Mouse (Mus musculus): Measurements from ENCODE around the gene Mrpl52. TPM values are rescaled to one million over a fixed set of nuclear protein-coding genes. Genes with fewer than 3 reads are reported as not detected.

The Mrpl52 gene
- polyA plus RNA-seq, 1 experiment from 2014 or later = 289 TPM

DNA sequence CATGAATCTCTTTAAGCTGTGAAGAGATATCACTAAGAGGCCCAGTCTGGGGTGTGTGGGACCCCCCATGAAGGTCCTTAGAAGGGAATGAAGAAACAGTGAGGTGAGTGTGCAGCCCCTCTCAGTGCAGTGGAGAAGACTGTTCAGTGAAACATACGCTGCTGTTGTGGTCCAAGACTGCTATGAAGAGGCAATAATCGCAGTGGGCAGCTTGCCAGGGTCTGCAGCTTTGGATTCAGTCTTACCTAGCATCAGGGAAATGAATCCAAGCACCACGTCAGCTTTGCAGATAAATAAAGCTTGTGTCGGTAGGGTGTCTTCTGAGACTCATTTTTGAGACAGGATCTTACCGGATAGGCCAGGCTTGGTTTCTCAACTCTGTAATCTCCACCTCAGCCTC, 46.0 kb downstream of the Mrpl52 start:
- Histone ChIP-seq H3K4me2 (ENCODE audit: low read length) (no peak overlapping the region), H3K9ac (ENCODE audit: low read length) (no peak overlapping the region), H3K4me3 (ENCODE audit: low read depth, low read length) (no peak overlapping the region), H3K4me1 (ENCODE audit: control insufficient read depth, insufficient read depth, low read length) (peaks cover 21% of the 10 kb centered on the region), H3K9me3 (replicated peaks; ENCODE audit: control insufficient read depth, low read length) (no peaks in the 10 kb centered on the region), H3K36me3 (ENCODE audit: control insufficient read depth, insufficient read depth, low read length) (peaks cover 28% of the 10 kb centered on the region), H3K27ac (ENCODE audit: low read depth, low read length) (peak overlapping the region; percentile 4; the same call in 1 of the 2 replicates), H3K27me3 (replicated peaks; ENCODE audit: control insufficient read depth, insufficient read depth, low read length) (no peaks in the 10 kb centered on the region)
- DNase-seq (ENCODE audit: low spot score) (peak; percentile 68), ATAC-seq (no peak)
- 45% methylated on average over 5 of the region's 5 CpGs for WGBS

DNA sequence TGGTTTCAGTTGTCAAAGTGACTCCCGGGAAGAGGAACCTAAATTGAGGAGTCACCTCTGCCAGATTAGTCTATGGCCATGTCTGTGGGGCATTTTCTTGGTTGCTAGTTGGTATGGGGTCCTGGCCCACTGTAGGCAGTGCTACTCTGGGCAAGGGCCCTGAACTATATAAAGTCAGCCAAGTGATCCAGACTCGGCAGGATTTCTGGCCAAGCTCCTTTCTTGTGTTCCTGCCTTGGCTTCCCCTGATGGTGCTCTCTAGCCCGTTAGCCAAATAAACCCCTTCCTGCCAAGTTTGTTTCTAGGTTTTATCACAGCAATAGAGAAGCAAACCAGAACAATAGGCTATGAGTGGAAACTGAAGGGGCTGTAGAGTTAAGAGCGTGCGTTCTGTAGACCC, 48.0 kb downstream of the Mrpl52 start:
- DNase-seq (ENCODE audit: low spot score) (no peak), ATAC-seq (no peak)
- Histone ChIP-seq H3K27ac (ENCODE audit: low read depth, low read length) (no peak overlapping the region), H3K4me2 (ENCODE audit: low read length) (no peak overlapping the region), H3K4me3 (ENCODE audit: low read depth, low read length) (no peak overlapping the region), H3K9me3 (replicated peaks; ENCODE audit: control insufficient read depth, low read length) (no peaks in the 10 kb centered on the region), H3K4me1 (ENCODE audit: control insufficient read depth, insufficient read depth, low read length) (peaks cover 26% of the 10 kb centered on the region), H3K36me3 (ENCODE audit: control insufficient read depth, insufficient read depth, low read length) (peaks cover 7% of the 10 kb centered on the region), H3K9ac (ENCODE audit: low read length) (no peak overlapping the region), H3K27me3 (replicated peaks; ENCODE audit: control insufficient read depth, insufficient read depth, low read length) (peaks cover 10% of the 10 kb centered on the region; the same call in 1 of the 2 replicates)
- WGBS = 72% methylated on average over 5 of the region's 5 CpGs

DNA sequence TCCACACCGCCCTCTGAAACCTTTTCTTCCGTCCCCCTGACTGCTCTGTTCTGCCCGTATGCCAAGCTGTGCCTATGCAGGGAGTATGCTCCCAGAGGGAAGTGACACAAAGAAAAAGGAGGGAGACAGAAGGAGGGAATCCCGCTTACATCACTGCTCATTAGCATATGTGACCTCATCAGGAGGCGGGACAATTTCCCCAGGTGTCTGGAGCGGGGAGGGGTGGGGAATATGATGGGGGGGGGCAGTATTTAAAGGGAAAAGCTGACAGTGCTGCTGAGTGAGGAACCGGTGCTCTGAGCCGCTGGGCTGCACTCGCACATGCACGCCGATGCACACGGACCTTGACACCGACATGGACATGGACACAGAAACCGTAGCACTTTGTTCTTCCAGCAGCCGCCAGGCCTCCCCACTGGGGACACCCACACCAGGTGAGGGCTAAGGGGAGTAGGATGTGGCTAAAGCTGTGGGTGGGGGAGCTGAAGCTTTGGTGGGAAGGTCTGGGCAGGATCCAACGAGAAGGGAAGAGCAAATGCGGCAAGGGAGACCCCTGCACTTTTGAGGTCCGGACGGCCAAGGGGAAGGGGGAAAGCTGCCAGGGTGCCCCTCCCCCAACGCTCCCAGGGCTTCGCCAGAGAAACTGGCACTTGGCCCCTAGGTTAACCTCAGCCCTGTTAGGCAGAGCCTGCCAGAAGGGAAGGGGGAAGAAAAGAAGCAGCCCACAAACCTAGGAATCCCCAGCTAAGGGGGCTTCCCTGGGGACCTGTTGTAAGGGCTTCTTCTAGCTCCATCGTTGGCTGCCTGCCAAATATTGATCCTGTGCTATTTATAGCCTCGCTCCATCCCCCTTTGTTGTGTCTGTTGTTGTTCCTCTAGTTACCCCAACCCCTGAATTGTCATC, 49.5 kb downstream of the Mrpl52 start, which contains the start of gene Rem2:
TSS of gene Rem2 (plus strand) at position 160 of the 904 bp plus-strand sequence.
- H3K27me3 ChIP-seq (replicated peaks; ENCODE audit: control insufficient read depth, insufficient read depth, low read length) = peaks cover 10% of the 10 kb centered on the region
- H3K4me3 ChIP-seq (ENCODE audit: low read depth, low read length) = peak within 1 kb of the TSS; percentile 45
- H3K36me3 ChIP-seq (ENCODE audit: control insufficient read depth, insufficient read depth, low read length) = no peaks in the 10 kb centered on the region
- peaks cover 26% of the 10 kb centered on the region for H3K4me1 ChIP-seq (ENCODE audit: control insufficient read depth, insufficient read depth, low read length)
- DNase-seq (ENCODE audit: low spot score) = peak; percentile 95
- H3K9ac ChIP-seq (ENCODE audit: low read length) = peak within 1 kb of the TSS; percentile 72
- H3K9me3 ChIP-seq (replicated peaks; ENCODE audit: control insufficient read depth, low read length) = no peaks in the 10 kb centered on the region
- ATAC-seq = peak; percentile 93
- H3K4me2 ChIP-seq (ENCODE audit: low read length) = peak within 1 kb of the TSS; percentile 87
- under 1% methylated on average over 23 of the region's 23 CpGs for WGBS
- peak within 1 kb of the TSS; percentile 82 for H3K27ac ChIP-seq (ENCODE audit: low read depth, low read length)

DNA sequence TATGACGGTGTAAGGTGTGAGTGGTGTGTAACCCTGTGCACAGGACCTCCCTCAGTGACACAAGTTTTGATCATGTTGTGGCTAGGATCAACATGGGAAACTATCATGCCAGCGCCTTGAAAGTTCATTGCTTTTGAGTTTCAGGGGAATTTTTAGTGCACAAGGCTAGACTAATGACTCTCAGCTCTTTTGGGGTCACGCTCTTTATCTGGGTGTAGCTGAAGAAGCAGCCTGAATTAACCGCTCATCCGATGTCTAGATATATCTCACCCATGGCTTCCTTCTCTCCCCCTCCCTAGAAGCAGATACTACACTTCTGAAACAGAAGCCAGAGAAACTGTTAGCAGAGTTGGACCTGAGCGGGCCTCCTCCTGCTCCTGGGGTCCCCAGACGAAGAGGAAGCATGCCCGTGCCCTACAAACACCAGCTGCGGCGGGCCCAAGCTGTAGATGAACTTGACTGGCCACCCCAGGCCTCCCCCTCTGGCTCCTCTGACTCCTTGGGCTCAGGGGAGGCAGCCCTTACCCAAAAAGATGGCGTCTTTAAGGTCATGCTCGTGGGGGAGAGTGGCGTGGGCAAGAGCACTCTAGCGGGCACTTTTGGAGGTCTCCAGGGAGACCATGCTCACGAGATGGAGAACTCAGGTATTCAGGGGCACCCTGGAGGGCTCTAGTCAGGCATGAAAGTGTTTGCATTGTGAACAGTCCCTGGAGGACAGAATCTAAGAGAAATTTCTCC, 50.6 kb downstream of the Mrpl52 start:
- 71% methylated on average over 15 of the region's 15 CpGs for WGBS

More for the DNA sequence above, 50.6 kb downstream of the Mrpl52 start:
- ATAC-seq (no peak), DNase-seq (ENCODE audit: low spot score) (no peak)
- H3K27ac ChIP-seq (ENCODE audit: low read depth, low read length) = no peak overlapping the region
- H3K27me3 ChIP-seq (replicated peaks; ENCODE audit: control insufficient read depth, insufficient read depth, low read length) = peaks cover 10% of the 10 kb centered on the region
- peaks cover 26% of the 10 kb centered on the region for H3K4me1 ChIP-seq (ENCODE audit: control insufficient read depth, insufficient read depth, low read length)
- no peaks in the 10 kb centered on the region for H3K9me3 ChIP-seq (replicated peaks; ENCODE audit: control insufficient read depth, low read length)
- H3K4me2 ChIP-seq (ENCODE audit: low read length) = peak overlapping the region; percentile 87
- no peaks in the 10 kb centered on the region for H3K36me3 ChIP-seq (ENCODE audit: control insufficient read depth, insufficient read depth, low read length)
- 0 out of 2 replicates have a peak overlapping the region, but pooled peaks have one; percentile 72 for H3K9ac ChIP-seq (ENCODE audit: low read length)
- peak overlapping the region; percentile 45 for H3K4me3 ChIP-seq (ENCODE audit: low read depth, low read length)

Other genes with a start within 250 kb of the Mrpl52 start
- 310 and 372 TPM in 2 replicates for gene Dad1, start 172.8 kb upstream of the Mrpl52 start, polyA plus RNA-seq (2014; fragmentation: Nextera tagmentation; extraction: Ambion mirVana)
- 61.7 and 63.6 TPM in 2 replicates for gene Abhd4, start 172.7 kb upstream of the Mrpl52 start, polyA plus RNA-seq (2014; fragmentation: Nextera tagmentation; extraction: Ambion mirVana)
- not detected in 2 replicates for gene Olfr49, start 142.0 kb upstream of the Mrpl52 start, polyA plus RNA-seq (2014; fragmentation: Nextera tagmentation; extraction: Ambion mirVana)
- 47.8 and 59.0 TPM in 2 replicates for gene Oxa1l, start 66.1 kb upstream of the Mrpl52 start, polyA plus RNA-seq (2014; fragmentation: Nextera tagmentation; extraction: Ambion mirVana)
- gene Slc7a7, start 9.1 kb upstream of the Mrpl52 start, polyA plus RNA-seq (2014; fragmentation: Nextera tagmentation; extraction: Ambion mirVana) = 4.3 and 5.1 TPM in 2 replicates
- 48.2 and 51.5 TPM in 2 replicates for gene Mmp14, start 4.7 kb downstream of the Mrpl52 start, polyA plus RNA-seq (2014; fragmentation: Nextera tagmentation; extraction: Ambion mirVana)
- 19.2 and 21.0 TPM in 2 replicates for gene Lrp10, start 37.2 kb downstream of the Mrpl52 start, polyA plus RNA-seq (2014; fragmentation: Nextera tagmentation; extraction: Ambion mirVana)
- 19.6 and 26.4 TPM in 2 replicates for gene Rem2, start 49.2 kb downstream of the Mrpl52 start, polyA plus RNA-seq (2014; fragmentation: Nextera tagmentation; extraction: Ambion mirVana)
- 98.5 and 103 TPM in 2 replicates for gene Prmt5, start 90.6 kb downstream of the Mrpl52 start, polyA plus RNA-seq (2014; fragmentation: Nextera tagmentation; extraction: Ambion mirVana)
- 24.9 and 27.3 TPM in 2 replicates for gene Haus4, start 127.7 kb downstream of the Mrpl52 start, polyA plus RNA-seq (2014; fragmentation: Nextera tagmentation; extraction: Ambion mirVana)
- 3.4 and 4.0 TPM in 2 replicates for gene Ajuba, start 150.6 kb downstream of the Mrpl52 start, polyA plus RNA-seq (2014; fragmentation: Nextera tagmentation; extraction: Ambion mirVana)
- gene 4931414P19Rik, start 179.1 kb downstream of the Mrpl52 start, polyA plus RNA-seq (2014; fragmentation: Nextera tagmentation; extraction: Ambion mirVana) = 6.3 and 8.7 TPM in 2 replicates
- 506 and 542 TPM in 2 replicates for gene Psmb5, start 191.1 kb downstream of the Mrpl52 start, polyA plus RNA-seq (2014; fragmentation: Nextera tagmentation; extraction: Ambion mirVana)
- gene Psmb11, start 194.5 kb downstream of the Mrpl52 start, polyA plus RNA-seq (2014; fragmentation: Nextera tagmentation; extraction: Ambion mirVana) = not detected in 2 replicates
- gene Gm17606, start 214.0 kb downstream of the Mrpl52 start, polyA plus RNA-seq (2014; fragmentation: Nextera tagmentation; extraction: Ambion mirVana) = not detected in 2 replicates
- gene Cdh24, start 214.5 kb downstream of the Mrpl52 start, polyA plus RNA-seq (2014; fragmentation: Nextera tagmentation; extraction: Ambion mirVana) = 4.8 and 5.7 TPM in 2 replicates

Measured in forebrain, embryonic 14.5 days (tissue).